Mouse (Mus musculus) CD4-positive naive resting alpha-beta T cell, adult 76 days (primary cell): ENCODE results near the gene Plp1. TPM values are rescaled to one million over a fixed set of nuclear protein-coding genes. Genes with fewer than 3 reads are reported as not detected.

Experiments
- total RNA-seq: library from RNA; stranded (reverse); gene quantifications from one replicate; pipeline ENCODE4 v1.2.4, GENCODE M21; 2023

The Plp1 gene
- total RNA-seq, result 3.0 TPM

DNA sequence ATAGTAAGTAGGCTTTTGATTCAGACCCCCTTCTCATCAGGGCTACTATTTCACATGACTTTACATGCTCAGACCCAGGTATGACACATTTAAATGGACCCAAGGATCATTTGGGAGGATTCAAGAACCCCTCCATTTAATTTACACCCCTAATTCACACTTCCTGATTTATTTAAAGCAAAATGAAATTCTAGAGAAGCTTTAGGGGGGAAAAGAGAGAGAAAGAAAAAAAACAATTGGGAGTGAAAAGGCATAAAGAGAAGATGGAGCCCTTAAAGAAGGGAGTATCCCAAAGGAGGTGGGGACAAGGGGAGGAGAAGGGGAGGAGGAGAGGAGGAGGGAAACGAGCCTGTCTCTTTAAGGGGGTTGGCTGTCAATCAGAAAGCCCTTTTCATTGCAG, at the start of gene Plp1:
TSS of gene Plp1 (plus strand) at position 301 of the 400 bp plus-strand sequence.

DNA sequence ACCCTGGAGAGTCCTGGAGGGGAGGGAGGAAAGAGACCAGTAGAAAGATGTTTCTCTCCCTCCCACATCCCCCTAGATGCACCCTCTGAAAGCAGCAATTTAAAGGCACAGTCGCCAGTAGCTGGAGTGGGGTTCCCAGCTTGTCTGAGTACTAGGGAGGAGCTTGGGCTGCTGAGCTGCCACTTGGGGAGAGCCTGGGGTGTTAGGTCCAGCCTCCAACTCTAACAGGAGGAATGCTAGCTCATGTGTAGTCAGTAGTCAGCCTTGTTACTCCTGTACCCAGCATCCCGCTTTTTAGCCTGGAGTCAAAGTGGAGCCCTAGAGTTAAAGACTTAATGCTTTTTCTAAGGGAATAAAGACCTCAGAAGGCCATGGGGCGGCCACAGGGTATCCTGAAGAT, 42.4 kb upstream of the Plp1 start, which contains the start of gene Glra4:
TSS of gene Glra4 (minus strand) at position 101 of the 400 bp plus-strand sequence.

DNA sequence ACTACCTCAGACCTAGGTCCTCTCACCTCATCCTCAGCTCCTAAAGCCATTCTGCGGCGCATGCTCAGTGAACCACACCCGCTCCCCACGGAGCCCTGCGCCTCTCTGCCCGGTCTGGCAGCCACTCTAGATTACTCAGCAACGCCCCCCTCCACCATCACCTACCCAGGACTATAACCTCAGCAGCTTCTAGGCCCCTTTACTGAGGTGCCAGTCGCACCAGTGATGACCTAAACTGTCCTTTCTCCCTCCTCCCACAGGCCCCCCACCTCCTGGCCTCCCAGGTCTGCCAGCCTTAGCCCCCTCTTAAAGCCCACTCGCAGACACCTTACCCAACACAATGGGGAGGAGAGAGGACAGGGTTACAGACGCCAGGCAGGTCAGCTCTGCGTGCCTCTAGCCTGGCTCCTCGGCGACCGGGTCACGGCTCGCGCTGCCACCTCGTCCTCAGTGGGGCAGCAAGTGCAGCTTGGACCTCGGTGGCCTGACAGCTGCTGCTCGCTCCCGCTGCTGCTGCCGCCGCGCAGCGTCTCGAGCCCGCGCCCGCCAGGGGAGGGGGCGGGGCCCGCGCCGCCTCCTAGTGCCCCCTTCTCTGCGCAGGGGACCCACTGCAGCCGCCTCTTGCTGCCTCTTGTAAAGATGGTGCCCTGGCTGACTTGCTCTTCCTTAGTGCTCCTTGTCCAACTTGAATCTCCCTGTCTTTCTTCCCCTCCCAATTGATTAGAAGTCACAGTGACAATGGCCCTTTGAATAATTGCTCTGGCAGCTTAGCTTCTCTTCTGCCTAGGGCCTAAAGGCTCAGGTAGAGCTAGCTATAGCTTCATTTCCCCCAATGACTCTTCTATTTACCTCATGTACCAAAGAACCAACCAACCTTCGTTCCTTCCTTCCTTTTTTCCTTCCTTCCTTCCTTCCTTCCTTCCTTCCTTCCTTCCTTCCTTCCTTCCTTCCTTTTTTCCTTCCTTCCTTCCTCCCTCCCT, 45.9 kb downstream of the Plp1 start, which contains the start of gene Rab9b:
TSS of gene Rab9b (minus strand) at position 695 of the 980 bp plus-strand sequence.

Other genes starting within 250 kb of the Plp1 start
- 3.2 TPM for gene Tceal3, start 231.8 kb upstream of the Plp1 start, total RNA-seq
- 0.59 TPM for gene Tceal1, start 114.7 kb upstream of the Plp1 start, total RNA-seq
- 158 TPM for gene Morf4l2, start 79.0 kb upstream of the Plp1 start, total RNA-seq
- not detected for gene Glra4, start 42.5 kb upstream of the Plp1 start, total RNA-seq
- not detected for gene Rab9b, start 46.1 kb downstream of the Plp1 start, total RNA-seq
- not detected for gene H2bfm, start 104.7 kb downstream of the Plp1 start, total RNA-seq
- gene Tmsb15b2, start 152.8 kb downstream of the Plp1 start, total RNA-seq, result 4.1 TPM
- 3.0 TPM for gene Tmsb15l, start 154.2 kb downstream of the Plp1 start, total RNA-seq
- 10.8 TPM for gene Tmsb15b1, start 154.2 kb downstream of the Plp1 start, total RNA-seq
- gene Zcchc18, start 170.5 kb downstream of the Plp1 start, total RNA-seq, result 2.7 TPM
- 18.2 TPM for gene Slc25a53, start 215.6 kb downstream of the Plp1 start, total RNA-seq
- gene Fam199x, start 226.9 kb downstream of the Plp1 start, total RNA-seq, result 7.1 TPM